Mouse (Mus musculus): ENCODE measurements around the gene Ccng1.

DNA sequence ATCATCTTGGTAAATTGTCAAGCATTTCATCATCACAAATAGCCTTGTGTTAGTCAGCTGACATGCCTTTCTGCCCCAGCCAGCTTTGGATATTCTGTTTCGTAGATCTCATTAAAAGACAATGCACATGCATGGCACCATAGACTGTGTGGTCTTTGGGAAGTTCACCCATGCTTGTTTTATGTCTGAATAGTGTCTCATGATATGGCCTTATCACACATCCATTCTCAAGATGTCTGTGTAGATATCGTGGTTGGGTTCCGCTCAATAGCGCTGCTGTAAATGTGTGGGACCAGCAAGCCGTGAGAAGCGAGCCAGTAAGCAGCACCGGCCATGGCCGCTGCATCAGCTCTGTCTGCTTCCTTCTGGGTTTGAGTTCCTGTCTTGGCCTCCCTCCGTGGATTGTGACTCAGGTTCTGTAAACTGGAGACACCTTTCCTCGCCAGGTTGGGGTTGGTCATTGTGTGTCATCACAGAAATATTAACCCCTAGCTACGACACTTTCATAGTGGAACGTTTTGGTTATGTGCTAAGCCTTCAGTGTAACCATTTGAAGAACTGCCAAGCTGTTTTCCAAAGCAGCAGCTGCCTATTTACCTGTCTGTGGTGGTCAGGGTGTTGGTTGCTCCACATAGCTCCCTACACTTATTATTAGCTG lies 13.4 kb downstream of the Ccng1 start:
- TF ChIP-seq POLR2A (IDR thresholded peaks at IDR 0.05; ENCODE audit: control insufficient read depth, low read depth, low read length), result no peak
- TF ChIP-seq CTCF (IDR thresholded peaks at IDR 0.05; ENCODE audit: control insufficient read depth, insufficient read depth, insufficient replicate concordance, low read depth, low read length), result no peak

Data from testis, adult 2 months (tissue).